Mouse (Mus musculus): Measurements from ENCODE around the gene Slc13a4. TPM values are rescaled to one million over a fixed set of nuclear protein-coding genes. Genes with fewer than 3 reads are reported as not detected.

Slc13a4 gene
- under 1 TPM; 0.17 to 0.49 (median 0.45) TPM for total RNA-seq (2022)

DNA sequence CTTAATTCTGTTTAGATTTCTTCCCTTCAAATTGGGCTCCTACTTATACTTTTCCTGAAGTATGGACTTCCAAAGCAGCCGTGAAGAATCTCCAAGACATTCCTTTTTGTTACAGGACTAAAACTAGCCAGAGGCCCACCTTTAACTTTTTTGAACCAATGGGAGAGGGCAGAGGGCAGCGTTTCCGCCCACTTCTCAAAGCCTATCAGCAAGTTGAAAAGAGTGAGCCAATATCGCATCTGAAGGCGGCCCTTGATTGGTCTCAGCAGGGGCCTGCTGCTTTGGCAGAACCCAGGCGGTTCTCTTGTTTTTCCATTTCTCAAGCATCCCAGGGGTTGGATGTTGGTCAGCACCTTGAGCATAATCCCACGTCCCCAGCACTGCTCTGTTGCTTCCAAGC, at the start of gene Slc13a4:
Slc13a4 (minus strand) TSS at position 95 of the 400 bp plus-strand sequence.
- no peak for DNase-seq

DNA sequence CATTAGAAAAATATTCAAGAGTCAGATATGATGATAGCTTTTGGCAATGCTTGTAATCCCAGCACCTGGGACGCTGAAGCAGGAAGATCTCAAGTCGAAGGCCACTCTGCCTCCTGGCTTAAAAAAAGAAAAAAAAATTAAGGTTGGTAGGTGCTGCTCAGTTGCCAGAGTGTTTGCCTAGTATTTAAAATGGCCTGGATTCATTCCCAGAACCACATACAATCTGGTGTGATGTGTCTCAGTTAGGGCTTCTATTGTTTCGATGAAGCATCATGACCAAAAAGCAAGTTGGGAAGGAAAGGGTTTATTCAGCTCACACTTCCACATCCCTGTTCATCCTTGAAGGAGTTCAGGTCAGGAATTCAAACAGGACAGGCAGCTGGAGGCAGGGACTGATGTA, 47.4 kb upstream of the Slc13a4 start:
- DNase-seq = no peak

DNA sequence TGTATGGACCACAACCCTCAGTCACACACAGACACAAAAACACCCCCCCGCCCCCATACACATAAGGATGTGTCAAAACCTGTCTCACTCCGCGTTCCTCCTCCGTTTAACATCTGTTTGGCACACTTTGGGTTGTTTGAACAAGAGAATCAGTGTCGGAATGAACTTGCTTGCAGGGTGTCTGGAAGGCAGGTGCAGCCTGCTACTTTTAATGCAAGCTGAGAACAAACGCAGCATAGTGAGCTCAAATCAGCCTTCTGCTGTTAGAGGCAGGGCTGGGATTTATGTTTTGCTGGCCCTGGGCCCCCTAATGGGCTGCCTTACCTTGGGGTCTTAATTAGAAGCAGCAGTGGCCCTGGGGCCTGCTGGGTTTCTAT, 46.7 kb upstream of the Slc13a4 start:
- DNase-seq = no peak

GRCm38 (mm10) chr6:35353846-35354621, 46.1 kb upstream of the Slc13a4 start:
- DNase-seq = no peak

DNA sequence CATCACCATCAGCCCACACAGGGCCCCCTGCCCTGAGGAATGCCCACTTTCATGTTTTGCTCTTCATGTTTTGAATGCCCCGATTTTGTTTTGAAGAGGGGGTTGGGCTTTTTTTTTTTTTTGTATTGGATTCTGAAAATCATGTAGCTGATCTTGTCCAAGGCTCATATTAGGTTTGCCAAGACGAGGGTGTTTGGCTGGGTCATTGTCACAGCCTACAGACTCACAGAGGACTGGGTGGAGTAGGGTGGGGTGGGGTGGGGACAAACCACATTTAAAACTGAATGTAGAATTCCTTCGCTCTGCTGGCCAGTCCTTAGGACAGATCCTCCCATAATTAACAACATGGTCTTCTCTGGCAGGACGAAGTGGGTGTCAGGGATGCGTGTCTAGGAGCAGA, 45.5 kb upstream of the Slc13a4 start:
- DNase-seq = no peak

- no peak for DNase-seq
Measured at GRCm38 (mm10) chr6:35352867-35353266, 44.9 kb upstream of the Slc13a4 start.

DNA sequence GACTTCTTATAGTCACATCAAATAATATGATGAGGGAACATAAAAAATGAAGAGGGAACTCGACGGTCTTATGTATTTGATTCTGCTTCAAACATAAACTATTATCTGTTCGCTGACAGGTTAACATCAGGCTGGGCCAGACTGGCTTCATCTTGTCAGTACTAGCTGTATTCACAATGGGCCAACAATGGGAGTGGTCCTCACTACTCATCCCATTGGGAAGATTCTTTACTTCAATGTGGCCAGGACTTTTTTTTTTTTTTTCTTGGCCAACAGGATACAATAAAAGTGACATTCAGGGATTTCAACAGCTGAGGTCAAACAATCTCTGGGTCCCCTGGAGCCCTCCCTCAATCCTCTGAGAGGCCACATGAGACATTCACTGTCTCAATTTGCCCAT, 43.9 kb upstream of the Slc13a4 start:
- DNase-seq = no peak

DNA sequence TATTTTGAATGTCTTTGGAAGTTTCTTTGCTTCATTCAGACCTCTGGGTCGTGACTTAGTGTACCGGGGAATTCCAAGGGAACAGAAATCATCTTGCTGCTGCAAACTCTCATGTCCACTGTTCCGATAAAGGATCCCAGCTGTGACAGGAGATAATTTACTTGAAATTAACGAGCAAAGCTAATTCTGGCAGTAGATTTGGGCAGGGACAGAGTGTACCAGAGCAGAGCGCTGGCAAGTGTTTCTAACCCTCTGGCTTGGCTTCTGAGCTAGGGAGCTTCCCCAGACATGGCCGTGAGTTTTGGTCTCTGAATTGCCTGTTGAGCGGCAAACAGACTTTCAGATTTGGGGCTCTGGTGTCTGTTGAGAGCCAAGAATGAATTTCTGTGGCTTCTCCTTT, 41.9 kb upstream of the Slc13a4 start:
- DNase-seq = no peak

GRCm38 (mm10) chr6:35338640-35339039, 30.7 kb upstream of the Slc13a4 start:
- DNase-seq = no peak

DNA sequence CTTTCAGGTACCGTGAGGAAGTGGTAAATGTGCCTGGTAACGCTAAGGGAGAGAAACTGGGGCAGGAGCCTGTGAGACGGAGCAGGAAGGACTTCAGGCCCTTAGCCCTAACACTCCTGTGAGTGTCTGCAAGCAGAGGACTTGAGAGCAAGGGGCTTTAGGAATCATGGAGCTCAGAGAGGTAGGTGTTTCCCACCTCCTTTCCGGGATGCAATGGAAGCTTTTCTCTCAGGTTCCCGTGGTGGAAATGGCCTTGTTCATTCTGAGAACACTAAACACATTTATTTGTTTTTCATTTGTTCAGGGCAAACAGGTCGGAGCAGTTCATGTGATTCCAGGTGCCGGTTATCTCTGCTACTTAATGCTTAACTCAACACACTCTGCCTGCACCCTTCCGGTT, 29.9 kb upstream of the Slc13a4 start:
- no peak for DNase-seq

DNA sequence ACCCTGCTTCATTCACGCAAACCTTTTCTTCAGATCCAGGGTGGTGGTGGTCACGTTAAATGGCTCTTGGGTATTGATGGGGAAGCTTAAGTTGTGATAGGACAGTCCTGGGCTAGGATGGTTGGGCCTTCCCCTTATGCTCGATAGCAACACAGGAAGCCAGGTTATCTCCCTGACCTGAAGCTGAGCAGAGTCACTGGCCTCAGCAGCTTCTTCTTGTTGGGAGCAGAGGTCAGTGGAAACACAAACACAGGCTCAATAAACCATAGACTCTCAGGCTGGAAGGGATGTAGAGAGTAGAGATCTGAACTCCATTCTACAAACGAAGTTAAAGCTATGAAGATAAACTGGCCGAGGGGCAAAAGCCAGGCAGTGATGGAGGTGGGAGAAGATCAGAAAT, 27.5 kb upstream of the Slc13a4 start:
- DNase-seq = no peak

DNA sequence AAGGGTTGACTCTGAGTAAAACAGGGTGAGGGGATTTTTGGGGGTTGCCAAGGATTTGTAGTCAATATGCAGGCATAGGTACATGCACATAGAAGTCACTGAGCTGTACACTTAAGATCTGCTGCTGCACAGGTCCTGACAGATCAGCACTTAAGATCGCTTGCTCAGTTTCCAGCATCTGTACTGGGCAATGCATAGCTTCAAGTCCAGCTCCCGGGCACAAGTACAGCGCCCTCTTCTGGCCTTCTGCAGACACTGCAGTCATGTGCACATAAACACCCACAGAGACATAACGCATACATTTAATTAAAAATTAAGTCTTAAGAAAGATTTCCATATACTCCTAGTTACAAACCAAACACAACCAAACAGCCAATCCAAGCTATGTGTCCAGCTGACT, 26.3 kb upstream of the Slc13a4 start:
- DNase-seq = no peak

- DNase-seq = no peak
Measured at GRCm38 (mm10) chr6:35333632-35334031, 25.7 kb upstream of the Slc13a4 start.

- no peak for DNase-seq
Measured at GRCm38 (mm10) chr6:35330834-35331233, 22.9 kb upstream of the Slc13a4 start.

DNA sequence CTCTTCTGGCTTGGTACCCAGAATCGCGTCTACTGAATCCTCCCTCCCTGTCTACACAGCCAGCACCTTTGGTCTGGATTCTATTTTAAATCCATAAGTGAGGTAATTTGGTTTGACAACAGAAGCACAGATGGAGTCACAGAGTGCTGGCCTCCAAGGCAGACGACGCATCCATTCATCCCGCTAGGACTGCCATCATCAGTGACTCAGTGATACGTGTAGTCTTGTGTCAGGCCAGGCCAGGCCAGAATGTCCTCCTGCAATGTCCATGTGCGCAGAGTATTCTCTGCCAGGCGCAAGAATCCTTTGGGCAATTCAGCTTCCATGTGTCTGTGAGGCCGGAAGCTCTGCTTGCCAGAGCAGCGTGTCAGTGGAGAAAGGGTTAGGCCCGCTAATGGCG, 22.0 kb upstream of the Slc13a4 start:
- no peak for DNase-seq

GRCm38 (mm10) chr6:35326111-35326515, 18.2 kb upstream of the Slc13a4 start, which contains the start of gene Fam180a:
Gene Fam180a (minus strand): TSS chr6:35326141.
- no peak for DNase-seq

DNA sequence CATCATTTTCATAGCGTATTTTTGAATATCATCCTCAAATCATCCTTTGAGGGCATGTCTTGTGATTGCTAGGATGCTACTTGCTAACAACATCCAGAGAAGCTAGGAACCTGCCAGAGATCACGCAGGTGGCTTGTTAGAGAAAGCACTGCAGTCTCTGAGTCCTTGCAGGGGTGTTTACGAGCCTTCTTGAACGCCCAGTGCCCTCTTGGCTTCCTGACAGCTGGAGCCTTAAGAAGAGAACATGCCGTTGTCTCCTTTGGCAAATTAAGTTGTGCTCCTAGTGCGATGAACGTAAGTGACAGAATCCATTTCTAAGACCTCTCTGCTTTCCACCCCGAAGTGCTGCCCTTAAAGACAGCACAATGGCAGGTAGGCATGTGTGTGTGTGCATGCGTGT, 16.4 kb upstream of the Slc13a4 start:
- DNase-seq = no peak

- no peak for DNase-seq
Measured at GRCm38 (mm10) chr6:35323046-35323445, 15.1 kb upstream of the Slc13a4 start.

DNA sequence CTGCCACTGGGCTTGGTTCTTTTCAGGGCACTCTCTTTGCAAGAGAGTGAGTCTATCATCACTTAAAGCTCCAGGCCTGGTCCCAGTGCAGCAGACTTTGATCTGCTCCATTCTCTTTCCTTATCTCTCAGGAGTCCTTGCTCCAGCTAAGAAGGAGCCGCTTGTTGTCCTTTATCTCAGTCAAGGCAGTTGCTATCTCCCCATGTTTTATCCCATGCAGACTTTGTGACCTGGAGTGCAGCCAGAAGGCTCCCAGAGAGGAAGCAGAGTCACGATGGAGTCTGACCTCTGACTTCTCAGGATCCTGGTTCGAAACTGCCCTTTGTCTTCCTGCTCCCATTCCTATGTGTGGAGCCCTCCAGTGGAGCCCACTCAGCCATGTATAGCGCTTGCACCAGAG, 13.2 kb upstream of the Slc13a4 start:
- DNase-seq = no peak

DNA sequence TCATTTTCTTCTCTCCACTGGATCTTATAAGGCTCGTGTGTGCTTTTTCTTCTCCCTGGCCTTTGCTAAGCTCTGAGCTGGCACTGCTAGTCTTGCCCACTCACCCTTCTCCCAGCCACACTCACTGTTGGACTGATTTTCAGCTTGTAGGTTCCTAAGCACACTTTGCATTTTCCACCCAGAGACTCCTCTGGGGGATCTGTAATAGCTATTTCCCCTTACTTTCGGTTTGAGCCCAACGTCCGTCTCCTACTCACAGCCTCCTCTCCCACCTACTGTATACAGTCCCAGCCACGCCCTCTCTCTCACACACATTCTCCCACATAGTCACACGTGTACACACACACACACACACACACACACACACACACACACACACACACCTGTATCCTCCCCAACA, 11.9 kb upstream of the Slc13a4 start:
- DNase-seq = no peak

- no peak for DNase-seq
Measured at GRCm38 (mm10) chr6:35313520-35313919, 5.6 kb upstream of the Slc13a4 start.

DNA sequence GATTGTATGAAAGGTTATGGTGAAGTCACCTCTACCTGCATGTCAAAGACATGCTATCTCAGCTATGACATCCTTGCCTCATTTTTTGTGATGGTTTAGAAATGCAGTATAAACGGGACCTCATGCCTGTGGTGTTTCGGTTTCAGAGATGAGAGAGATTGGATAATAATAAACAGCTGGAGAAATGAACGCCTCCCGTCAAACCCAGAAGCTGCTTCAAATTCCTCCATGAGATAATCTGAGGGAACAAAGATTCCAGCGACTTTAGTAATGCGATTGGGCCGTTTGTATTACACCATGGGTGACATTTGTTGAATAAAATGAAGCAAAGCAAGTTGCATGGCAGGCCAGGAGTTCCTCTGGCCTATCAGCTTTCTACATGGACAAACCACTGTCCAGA, 1.5 kb upstream of the Slc13a4 start:
- no peak for DNase-seq

DNA sequence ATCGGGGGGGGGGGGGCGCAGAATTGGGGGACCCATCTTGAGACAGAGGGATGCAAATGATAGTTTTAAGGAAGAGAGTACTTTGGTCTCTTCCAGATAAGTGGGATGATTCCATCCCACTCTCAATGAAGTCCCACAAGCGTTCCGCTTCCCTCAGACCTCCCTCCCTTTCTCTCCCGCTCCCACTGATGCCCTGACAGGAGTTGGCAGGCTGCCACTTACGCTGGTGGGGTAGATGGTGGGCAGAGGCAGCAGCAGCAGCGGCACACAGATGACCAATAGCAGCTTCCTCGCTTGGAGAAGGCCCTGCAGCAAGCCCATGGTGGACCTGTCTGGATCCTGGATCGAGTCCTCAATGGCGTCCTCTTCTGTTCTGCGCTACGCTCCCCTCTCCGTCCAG, 795 bp downstream of the Slc13a4 start:
- DNase-seq = no peak

DNA sequence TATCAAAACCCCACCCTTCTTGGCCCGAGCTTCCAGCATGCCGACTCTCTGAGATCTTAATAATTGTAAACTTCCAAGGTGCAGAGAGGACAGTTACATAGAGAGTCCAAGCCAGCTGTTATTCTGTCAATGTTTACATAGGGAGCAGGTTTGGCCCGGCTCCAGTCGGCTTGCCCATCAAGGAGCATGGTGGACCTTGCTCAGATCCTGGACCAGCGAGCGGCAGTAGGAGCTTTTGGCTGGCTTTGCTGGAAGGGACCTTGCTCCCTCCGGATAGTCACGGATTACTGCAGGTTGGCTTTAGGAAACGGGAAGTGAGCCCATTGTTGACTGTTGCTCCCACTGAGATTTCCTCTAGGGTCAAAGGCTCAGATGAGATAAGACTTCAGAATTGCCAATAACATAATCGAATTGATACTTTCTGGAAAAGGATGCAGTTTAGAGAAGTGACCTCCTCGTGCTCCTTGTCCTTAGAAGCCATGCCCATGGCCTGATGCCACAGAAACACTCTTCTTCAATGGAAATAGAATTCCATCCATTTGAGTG, 4.5 kb downstream of the Slc13a4 start:
- DNase-seq = no peak

GRCm38 (mm10) chr6:35302581-35302980, 5.3 kb downstream of the Slc13a4 start:
- no peak for DNase-seq

Data from adrenal gland, adult 8-10 months (tissue).